Mouse (Mus musculus): Measurements from ENCODE around the gene Fry.

The Fry gene

GRCm38 (mm10) chr5:150174950-150175349 lies 56.5 kb downstream of the Fry start:
- DNase-seq: no peak

GRCm38 (mm10) chr5:150176251-150177015 lies 58.0 kb downstream of the Fry start:
- no peak for DNase-seq

- no peak for DNase-seq
Measured at GRCm38 (mm10) chr5:150177757-150178156, 59.3 kb downstream of the Fry start.

- no peak for DNase-seq
Measured at GRCm38 (mm10) chr5:150178194-150178801, 59.9 kb downstream of the Fry start.

- no peak for DNase-seq
Measured at GRCm38 (mm10) chr5:150180985-150181607, 62.7 kb downstream of the Fry start.

GRCm38 (mm10) chr5:150184959-150185358 lies 66.5 kb downstream of the Fry start:
- no peak for DNase-seq

- no peak for DNase-seq
Measured at GRCm38 (mm10) chr5:150186121-150186520, 67.7 kb downstream of the Fry start.

- DNase-seq: no peak
Measured at GRCm38 (mm10) chr5:150186676-150187075, 68.2 kb downstream of the Fry start.

GRCm38 (mm10) chr5:150188031-150188430 lies 69.6 kb downstream of the Fry start:
- no peak for DNase-seq

GRCm38 (mm10) chr5:150190454-150191358 lies 72.3 kb downstream of the Fry start:
- DNase-seq: no peak

GRCm38 (mm10) chr5:150195514-150196210 lies 77.2 kb downstream of the Fry start:
- peak; percentile 20 to 45 for DNase-seq

- DNase-seq: peak; percentile 11 to 25
Measured at GRCm38 (mm10) chr5:150196211-150196585, 77.8 kb downstream of the Fry start.

- DNase-seq: no peak
Measured at GRCm38 (mm10) chr5:150196881-150197311, 78.5 kb downstream of the Fry start.

GRCm38 (mm10) chr5:150206749-150207148 lies 88.3 kb downstream of the Fry start:
- no peak for DNase-seq

- DNase-seq: no peak
Measured at GRCm38 (mm10) chr5:150207596-150207995, 89.2 kb downstream of the Fry start.

GRCm38 (mm10) chr5:150208009-150208408 lies 89.6 kb downstream of the Fry start:
- DNase-seq: no peak

GRCm38 (mm10) chr5:150214081-150214480 lies 95.6 kb downstream of the Fry start:
- no peak for DNase-seq

- no peak for DNase-seq
Measured at GRCm38 (mm10) chr5:150216066-150216465, 97.6 kb downstream of the Fry start.

GRCm38 (mm10) chr5:150219457-150219856 lies 101.0 kb downstream of the Fry start:
- no peak for DNase-seq

GRCm38 (mm10) chr5:150220333-150220732 lies 101.9 kb downstream of the Fry start:
- peak in 1 of 2 experiments; percentile 24 for DNase-seq

- DNase-seq: no peak
Measured at GRCm38 (mm10) chr5:150221806-150222205, 103.4 kb downstream of the Fry start.

- DNase-seq: no peak
Measured at GRCm38 (mm10) chr5:150223546-150224239, 105.2 kb downstream of the Fry start.

All from spleen, adult 18-20 months (tissue).